8 mouse cellular contexts compared by ENCODE assay signal in genomic region chr11:83292251-83292587, GRCm38 (mm10). TPM values are rescaled to one million over a fixed set of nuclear protein-coding genes. Genes with fewer than 3 reads are reported as not detected.
A peak's percentile ranks its signal among the peaks of the same experiment; 100 is the strongest.
DNase-seq lines count a peak whose midpoint lies in the region; ATAC-seq and TF ChIP-seq lines count a peak whose summit lies in the region.

No protein-coding gene starts in this region.

- no peaks in the 10 kb centered on the region for H3K27me3 ChIP-seq in G1E (ENCODE audit: insufficient read depth, low read length)
- H3K27me3 ChIP-seq in heart, postnatal 0 days (ENCODE audit: control insufficient read depth, insufficient read depth, low read length), result no peaks in the 10 kb centered on the region
- H3K27me3 ChIP-seq in midbrain, embryonic 10.5 days (ENCODE audit: low read depth, poor library complexity, severe bottlenecking), result no peaks in the 10 kb centered on the region

- no peaks in the 10 kb centered on the region for H3K9me3 ChIP-seq in G1E (replicated peaks)
- no peaks in the 10 kb centered on the region for H3K9me3 ChIP-seq in heart, postnatal 0 days (replicated peaks; ENCODE audit: control insufficient read depth, low read length)
- H3K9me3 ChIP-seq in midbrain, embryonic 10.5 days (replicated peaks), result no peaks in the 10 kb centered on the region

- peak overlapping the region; percentile 75 for H3K4me3 ChIP-seq in G1E (ENCODE audit: low read depth, low read length)
- peak overlapping the region; percentile 67 for H3K4me3 ChIP-seq in heart, postnatal 0 days (ENCODE audit: low read depth, low read length)
- peak overlapping the region; percentile 70 for H3K4me3 ChIP-seq in midbrain, embryonic 10.5 days

- peak overlapping the region; percentile 77 for H3K4me2 ChIP-seq in heart, postnatal 0 days (ENCODE audit: low read depth, low read length)

- peak overlapping the region; percentile 58 for H3K27ac ChIP-seq in heart, postnatal 0 days (ENCODE audit: low read depth)
- H3K27ac ChIP-seq in midbrain, embryonic 10.5 days (replicated peaks), result peak overlapping the region; percentile 93

- TF ChIP-seq CTCF in G1E (IDR thresholded peaks at IDR 0.05; ENCODE audit: low read depth, low read length), result no peak
- TF ChIP-seq CTCF in heart, postnatal 0 days (IDR thresholded peaks at IDR 0.05; ENCODE audit: low read depth), result no peak

- no peak for TF ChIP-seq EP300 in heart, postnatal 0 days (IDR thresholded peaks at IDR 0.05; ENCODE audit: low read depth)

- peak overlapping the region; percentile 64 for H3K9ac ChIP-seq in heart, postnatal 0 days (replicated peaks; ENCODE audit: low read depth, low read length)

- DNase-seq in kidney, adult 18-20 months, result peak; percentile 16
- DNase-seq in kidney, postnatal 14 days, result no peak
- DNase-seq in G1E (ENCODE audit: low spot score), result no peak
- no peak for DNase-seq in heart, postnatal 0 days (ENCODE audit: low spot score)
- DNase-seq in midbrain, embryonic 10.5 days (ENCODE audit: low spot score), result no peak
- no peak for DNase-seq in adrenal gland, adult 8-10 months
- no peak for DNase-seq in layer of hippocampus, adult 9-11 months
- no peak for DNase-seq in urinary bladder, adult 2 months (ENCODE audit: low spot score)

- 0% methylated on average over 5 of the region's 5 CpGs for WGBS in heart, postnatal 0 days
- WGBS in midbrain, embryonic 10.5 days, result 4% methylated on average over 5 of the region's 5 CpGs

- no peak for ATAC-seq in G1E (ENCODE audit: extremely low read depth, insufficient number of reproducible peaks, low FRiP score, poor library complexity, severe bottlenecking)
- no peak for ATAC-seq in heart, postnatal 0 days (ENCODE audit: insufficient read depth, low read depth)

- peaks cover 39% of the 10 kb centered on the region for H3K36me3 ChIP-seq in G1E (replicated peaks)
- H3K36me3 ChIP-seq in heart, postnatal 0 days (replicated peaks; ENCODE audit: control insufficient read depth, insufficient read depth, low read length), result peaks cover 23% of the 10 kb centered on the region
- peaks cover 30% of the 10 kb centered on the region for H3K36me3 ChIP-seq in midbrain, embryonic 10.5 days

- H3K4me1 ChIP-seq in G1E (ENCODE audit: insufficient read depth, low read depth, low read length), result peaks cover 60% of the 10 kb centered on the region
- peaks cover 24% of the 10 kb centered on the region for H3K4me1 ChIP-seq in heart, postnatal 0 days (ENCODE audit: control insufficient read depth, insufficient read depth)
- H3K4me1 ChIP-seq in midbrain, embryonic 10.5 days, result peaks cover 30% of the 10 kb centered on the region

RNA-seq across cellular contexts. Expression of gene Slfn14, which starts 5.7 kb away (rescaled TPM):
- total RNA-seq in G1E (2014; fragmentation: Nextera tagmentation) (9.4 and 25.5 TPM in 2 replicates), G1E (2017) (1.8 and 2.1 TPM in 2 replicates)
- polyA plus RNA-seq in G1E (2012), result 0.10 and 0.17 TPM in 2 replicates
- not detected in 2 replicates for total RNA-seq in heart, postnatal 0 days (2014; rRNA removed; ENCODE audit: low replicate concordance)
- polyA plus RNA-seq in heart, postnatal 0 days (2015; fragmentation: Nextera tagmentation; extraction: Ambion mirVana), result 0.10 and 0.16 TPM in 2 replicates
- polyA plus RNA-seq in midbrain, embryonic 10.5 days (2016; fragmentation: Nextera tagmentation; extraction: Ambion mirVana), result 0.12 and 0.21 TPM in 2 replicates
- total RNA-seq in adrenal gland, adult 8-10 months (2022), result not detected
- polyA plus RNA-seq in urinary bladder, adult 2 months (2012; rRNA removed), result 0.01 TPM in 1 of 2 replicates, not detected in the other

RNA-seq across cellular contexts. Expression of gene Ap2b1, which starts 6.6 kb away (rescaled TPM):
- total RNA-seq in G1E (2014; fragmentation: Nextera tagmentation), result 92.6 and 113 TPM in 2 replicates
- 68.5 and 76.5 TPM in 2 replicates for total RNA-seq in G1E (2017)
- polyA plus RNA-seq in G1E (2012), result 17.5 and 17.8 TPM in 2 replicates
- total RNA-seq in heart, postnatal 0 days (2014; rRNA removed; ENCODE audit: low replicate concordance), result 51.6 and 52.0 TPM in 2 replicates
- polyA plus RNA-seq in heart, postnatal 0 days (2015; fragmentation: Nextera tagmentation; extraction: Ambion mirVana), result 20.1 TPM in 2 replicates
- polyA plus RNA-seq in midbrain, embryonic 10.5 days (2016; fragmentation: Nextera tagmentation; extraction: Ambion mirVana), result 73.5 and 89.6 TPM in 2 replicates
- total RNA-seq in adrenal gland, adult 8-10 months (2022), result 100 to 1,000 TPM; 110 to 118 (median 117) TPM
- 37.1 and 46.7 TPM in 2 replicates for polyA plus RNA-seq in urinary bladder, adult 2 months (2012; rRNA removed)

RNA-seq across cellular contexts. Expression of gene Pex12, which starts 10.2 kb away (rescaled TPM):
- total RNA-seq in G1E (2014; fragmentation: Nextera tagmentation) (6.8 and 8.6 TPM in 2 replicates), G1E (2017) (7.1 and 8.7 TPM in 2 replicates)
- 2.7 and 3.0 TPM in 2 replicates for polyA plus RNA-seq in G1E (2012)
- 2.6 and 3.6 TPM in 2 replicates for total RNA-seq in heart, postnatal 0 days (2014; rRNA removed; ENCODE audit: low replicate concordance)
- polyA plus RNA-seq in heart, postnatal 0 days (2015; fragmentation: Nextera tagmentation; extraction: Ambion mirVana), result 8.3 and 9.3 TPM in 2 replicates
- polyA plus RNA-seq in midbrain, embryonic 10.5 days (2016; fragmentation: Nextera tagmentation; extraction: Ambion mirVana), result 17.0 and 18.0 TPM in 2 replicates
- total RNA-seq in adrenal gland, adult 8-10 months (2022), result 10 to 100 TPM; 17.3 to 24.2 (median 20.4) TPM
- polyA plus RNA-seq in urinary bladder, adult 2 months (2012; rRNA removed), result 10.6 and 11.0 TPM in 2 replicates
